Mouse (Mus musculus) adrenal gland, adult 2 months (tissue): Measurements from ENCODE around the gene Slc37a2. TPM values are rescaled to one million over a fixed set of nuclear protein-coding genes. Genes with fewer than 3 reads are reported as not detected.

Experiments used
- DNase-seq: peaks from one replicate; pipeline ENCODE4 v3.0.0; 2021
- polyA plus RNA-seq: library from polyadenylated mRNA; depleted of rRNA; stranded (reverse); fragments of >200 nt; gene quantifications from 2 replicates; pipeline ENCODE4 v1.2.3, GENCODE M21; 2012; rRNA removed
- total RNA-seq, 2 experiments: library from RNA; stranded (reverse); gene quantifications; 2 replicates each; pipeline ENCODE4 v1.2.3; 2021

The Slc37a2 gene
- total and polyA plus RNA-seq, 3 experiments = 51.0 to 58.4 (median 52.8) TPM

DNA sequence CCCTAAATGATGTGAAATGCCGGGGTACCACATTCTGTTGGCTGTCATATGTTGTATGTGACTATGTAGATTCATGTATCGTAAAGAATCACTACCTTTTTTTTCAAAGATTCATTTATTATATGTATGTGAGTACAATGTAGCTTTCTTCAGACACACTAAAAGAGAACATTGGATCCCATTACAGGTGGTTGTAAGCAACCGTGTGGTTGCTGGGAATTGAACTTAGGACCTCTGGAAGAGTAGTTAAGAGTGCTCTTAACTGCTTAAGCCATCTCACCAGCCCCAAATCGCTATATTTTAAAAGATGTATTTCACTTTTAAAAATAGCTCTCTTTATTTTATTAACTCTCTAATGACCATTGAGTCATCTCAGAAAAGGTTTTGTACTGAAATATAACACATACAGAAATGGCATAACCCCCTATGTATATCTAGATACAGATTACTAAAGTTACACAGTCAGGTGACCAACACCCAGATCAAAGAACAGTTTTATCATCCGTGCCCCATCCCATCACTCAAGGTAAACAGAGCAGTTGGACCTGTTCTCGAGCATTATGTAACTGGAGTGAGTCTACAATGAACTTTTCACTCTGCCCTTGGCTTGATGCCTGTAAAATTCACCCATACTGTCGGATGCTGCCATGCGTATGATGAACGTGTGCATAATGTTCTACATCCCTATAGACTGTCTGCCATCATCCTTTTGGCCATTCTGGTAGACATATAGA lies 41.0 kb downstream of the Slc37a2 start:
- DNase-seq = no peak

- DNase-seq = no peak
Measured at GRCm38 (mm10) chr9:37213060-37213738, 42.3 kb downstream of the Slc37a2 start.

DNA sequence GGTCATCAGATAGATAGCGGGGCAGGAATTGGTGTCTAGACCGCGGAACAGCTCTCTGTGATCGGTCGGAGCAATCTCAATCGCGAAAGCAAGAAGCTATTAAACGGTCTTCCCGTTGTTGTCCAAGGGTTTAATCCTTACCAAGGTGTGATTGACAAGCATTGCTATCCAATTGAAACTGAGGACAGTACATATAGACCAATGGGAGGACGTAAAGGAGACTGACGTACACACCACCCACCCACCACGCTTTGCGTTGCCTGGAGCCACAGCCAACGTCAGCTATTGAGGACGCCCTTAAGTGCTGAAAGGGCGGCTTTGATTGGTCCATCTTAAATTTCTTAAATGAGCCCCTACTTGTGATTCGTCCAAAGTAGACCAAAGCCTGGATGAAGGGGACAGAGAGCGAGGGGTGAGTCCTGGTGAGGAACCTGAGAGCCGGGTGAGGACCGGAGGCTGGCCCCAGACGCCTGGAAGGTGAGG lies 47.6 kb downstream of the Slc37a2 start, which contains the start of gene Tmem218:
Gene Tmem218 (plus strand): TSS at position 295 of the 483 bp plus-strand sequence.
- peak; percentile 95 for DNase-seq

- no peak for DNase-seq
Measured at GRCm38 (mm10) chr9:37203884-37204283, 51.7 kb downstream of the Slc37a2 start.

DNA sequence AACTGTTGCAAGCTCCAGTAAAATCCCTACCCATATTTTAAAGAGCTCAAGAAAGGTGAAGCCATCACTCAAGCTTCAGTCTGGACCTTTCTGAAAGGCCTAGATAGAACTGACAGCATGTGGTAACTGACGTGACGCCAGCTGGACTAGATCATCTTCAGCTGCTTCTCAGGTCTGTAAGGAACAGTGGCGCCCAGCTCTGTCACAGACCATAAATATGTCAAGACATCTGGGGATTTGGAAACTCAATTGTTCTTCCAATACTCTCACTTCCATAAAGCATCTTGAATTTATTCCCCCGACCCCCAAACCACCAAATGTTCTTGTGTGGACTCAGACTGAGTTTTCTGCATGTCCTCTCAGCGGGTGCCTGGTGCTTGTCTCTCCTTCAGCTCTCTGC lies 55.1 kb downstream of the Slc37a2 start:
- DNase-seq = no peak

DNA sequence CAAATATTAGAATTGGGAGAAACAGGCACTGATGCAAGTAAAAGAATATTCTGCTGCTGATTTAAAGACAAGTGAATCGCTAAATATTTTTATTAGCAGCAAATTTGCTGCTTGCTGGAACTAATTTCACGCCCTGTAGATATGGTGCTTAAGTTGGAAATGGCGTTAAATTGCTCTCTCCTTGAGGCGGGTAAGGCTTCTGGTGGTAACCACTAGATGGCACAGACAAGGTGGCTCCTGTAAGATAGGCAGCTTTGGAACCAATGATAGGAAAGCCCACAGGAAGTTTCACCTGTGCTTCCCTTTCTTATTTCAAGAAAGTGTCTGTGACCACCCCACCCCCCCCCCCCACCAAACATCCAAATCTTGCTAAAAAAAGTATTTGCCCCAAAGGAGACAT lies 58.5 kb downstream of the Slc37a2 start:
- DNase-seq = no peak

GRCm38 (mm10) chr9:37188024-37188423 lies 67.5 kb downstream of the Slc37a2 start:
- no peak for DNase-seq

DNA sequence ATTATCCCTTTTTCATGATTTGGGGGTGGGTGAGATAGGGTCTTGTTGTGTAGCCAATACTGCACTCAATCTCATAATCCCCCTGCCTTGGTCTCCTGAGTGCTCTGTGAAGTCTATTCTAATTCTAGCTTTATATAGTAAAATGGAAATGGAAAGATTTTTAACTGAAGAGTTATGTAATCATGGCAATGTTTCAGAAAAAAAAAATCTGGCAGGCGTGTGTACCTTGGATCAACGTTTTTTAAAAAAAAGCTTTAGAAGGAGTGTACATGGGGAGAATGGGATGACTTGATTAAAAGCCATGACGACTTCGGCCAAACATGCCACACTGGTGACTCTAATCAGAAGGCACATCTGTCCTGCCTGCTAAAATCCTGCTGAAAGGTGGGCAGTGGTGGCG lies 68.1 kb downstream of the Slc37a2 start:
- no peak for DNase-seq

DNA sequence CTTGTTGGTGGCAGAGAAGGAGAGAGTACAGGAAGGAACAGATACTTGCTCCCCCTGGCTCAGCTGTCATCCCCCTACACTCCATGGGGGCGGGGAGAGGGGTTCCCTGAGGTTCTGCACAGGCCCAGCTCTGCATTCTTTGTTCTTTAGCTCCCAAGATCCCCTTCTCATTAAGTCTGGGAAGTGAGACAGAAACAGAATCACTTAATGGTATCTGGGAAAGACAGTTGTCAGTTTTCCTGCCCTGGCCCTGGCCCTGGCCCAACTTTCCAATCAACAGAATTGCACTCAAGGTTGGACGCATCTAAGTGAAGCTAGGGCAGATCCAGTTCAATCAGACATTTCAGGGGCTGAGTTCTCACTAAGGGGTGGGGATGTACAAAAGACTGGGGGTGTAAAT lies 72.4 kb downstream of the Slc37a2 start:
- no peak for DNase-seq

DNA sequence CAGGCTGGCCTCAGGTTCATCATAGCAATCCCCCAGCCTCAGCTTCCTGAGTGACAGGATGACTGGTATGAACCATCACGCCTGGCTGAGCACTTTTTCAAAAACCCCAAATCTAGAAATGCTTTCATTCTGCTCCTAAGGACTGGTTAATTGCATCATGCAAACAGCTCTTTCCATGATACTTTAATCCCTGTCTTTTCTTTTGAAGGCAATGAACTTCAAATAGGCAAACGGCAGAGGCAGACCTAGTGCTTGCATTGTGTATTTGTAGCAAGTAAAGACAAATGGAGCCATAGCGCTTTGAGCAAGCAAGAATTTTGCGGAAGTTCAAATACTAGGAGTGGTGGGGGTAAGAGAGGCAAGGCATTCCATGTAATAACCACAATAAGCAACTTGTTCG lies 73.9 kb downstream of the Slc37a2 start:
- no peak for DNase-seq

DNA sequence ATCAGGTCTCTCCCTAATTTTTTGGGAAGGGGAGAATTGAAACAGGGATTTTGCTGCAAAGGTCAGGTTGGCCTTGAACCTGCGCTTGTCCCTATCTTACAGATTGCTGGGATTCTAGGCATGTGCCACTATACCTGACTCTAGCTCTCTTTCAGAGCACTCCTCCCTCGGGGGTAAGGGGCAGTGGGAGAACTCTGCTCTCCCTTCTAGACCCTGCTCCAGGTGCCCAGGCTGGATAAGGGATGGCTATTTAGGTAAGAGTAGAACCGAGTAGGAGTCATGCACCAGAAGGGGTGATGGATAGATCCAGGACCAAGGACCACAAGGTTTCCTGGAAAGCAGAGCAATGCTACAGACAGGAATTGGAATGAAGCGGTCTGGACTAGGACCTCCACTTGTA lies 75.9 kb downstream of the Slc37a2 start:
- DNase-seq = no peak

DNA sequence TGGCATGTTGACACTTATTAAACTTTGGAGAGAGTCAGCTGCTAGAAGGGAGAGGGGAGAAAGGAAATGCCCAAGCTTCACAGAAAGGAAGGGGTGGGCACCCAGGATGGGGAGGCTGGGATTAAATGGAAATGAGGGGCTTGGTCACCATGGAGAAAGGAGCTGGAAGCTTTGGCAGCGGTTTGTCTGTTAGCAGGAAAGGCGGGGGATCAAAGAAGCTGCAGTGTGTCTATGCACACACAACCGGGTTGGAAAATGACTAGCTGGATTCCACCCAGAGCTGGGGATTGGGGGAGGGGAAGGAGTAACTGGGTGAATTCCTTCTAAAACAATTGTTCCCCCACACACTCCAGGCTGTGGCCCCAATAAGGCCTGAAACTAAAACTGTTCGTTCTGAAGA lies 76.6 kb downstream of the Slc37a2 start:
- DNase-seq = no peak

Other genes with a start within 250 kb of the Slc37a2 start
- gene Pknox2, start 108.3 kb downstream of the Slc37a2 start, total RNA-seq = 1 to 10 TPM; 2.9 to 3.5 TPM
- 1.8 and 2.1 TPM in 2 replicates for gene Pknox2, start 108.3 kb downstream of the Slc37a2 start, polyA plus RNA-seq
- 1 to 10 TPM; 4.2 to 8.6 TPM for gene Tmem218, start 47.5 kb downstream of the Slc37a2 start, total RNA-seq
- 1.5 and 1.7 TPM in 2 replicates for gene Tmem218, start 47.5 kb downstream of the Slc37a2 start, polyA plus RNA-seq
- 1 to 10 TPM; 2.0 to 2.3 TPM for gene Ccdc15, start 92.7 kb upstream of the Slc37a2 start, total RNA-seq
- gene Ccdc15, start 92.7 kb upstream of the Slc37a2 start, polyA plus RNA-seq = 3.0 and 3.2 TPM in 2 replicates
- under 1 TPM in 1 of 2 experiments, not detected in 1; 0.23 TPM for gene Hepacam, start 111.6 kb upstream of the Slc37a2 start, total RNA-seq
- 0.26 and 0.40 TPM in 2 replicates for gene Hepacam, start 111.6 kb upstream of the Slc37a2 start, polyA plus RNA-seq
- gene Robo4, start 146.2 kb upstream of the Slc37a2 start, total RNA-seq = 10 to 100 TPM; 17.3 to 27.0 TPM
- gene Robo4, start 146.2 kb upstream of the Slc37a2 start, polyA plus RNA-seq = 47.5 and 54.0 TPM in 2 replicates
- under 1 TPM; 0.62 to 0.75 TPM for gene Robo3, start 177.5 kb upstream of the Slc37a2 start, total RNA-seq
- gene Robo3, start 177.5 kb upstream of the Slc37a2 start, polyA plus RNA-seq = 2.9 and 5.9 TPM in 2 replicates
- gene Msantd2, start 233.6 kb upstream of the Slc37a2 start, total RNA-seq = 10 to 100 TPM; 15.3 to 22.7 TPM
- 26.0 and 29.9 TPM in 2 replicates for gene Msantd2, start 233.6 kb upstream of the Slc37a2 start, polyA plus RNA-seq